Mouse (Mus musculus) embryonic fibroblast, embryonic 13.5 days (primary cell): ENCODE data around the gene Ank3.

Source experiments
- CTCF ChIP-seq: IDR thresholded peaks from 2 replicates; pipeline ENCODE4 v1.5.1; 2011; ENCODE audit warnings: mild to moderate bottlenecking, control low read depth, low read length, moderate library complexity, borderline replicate concordance; ENCODE audit not compliant: insufficient read depth
- POLR2A ChIP-seq: IDR thresholded peaks from 2 replicates; pipeline ENCODE4 v1.6.1; 2011; ENCODE audit warnings: low read depth, mild to moderate bottlenecking, control low read depth, low read length, moderate library complexity

DNA sequence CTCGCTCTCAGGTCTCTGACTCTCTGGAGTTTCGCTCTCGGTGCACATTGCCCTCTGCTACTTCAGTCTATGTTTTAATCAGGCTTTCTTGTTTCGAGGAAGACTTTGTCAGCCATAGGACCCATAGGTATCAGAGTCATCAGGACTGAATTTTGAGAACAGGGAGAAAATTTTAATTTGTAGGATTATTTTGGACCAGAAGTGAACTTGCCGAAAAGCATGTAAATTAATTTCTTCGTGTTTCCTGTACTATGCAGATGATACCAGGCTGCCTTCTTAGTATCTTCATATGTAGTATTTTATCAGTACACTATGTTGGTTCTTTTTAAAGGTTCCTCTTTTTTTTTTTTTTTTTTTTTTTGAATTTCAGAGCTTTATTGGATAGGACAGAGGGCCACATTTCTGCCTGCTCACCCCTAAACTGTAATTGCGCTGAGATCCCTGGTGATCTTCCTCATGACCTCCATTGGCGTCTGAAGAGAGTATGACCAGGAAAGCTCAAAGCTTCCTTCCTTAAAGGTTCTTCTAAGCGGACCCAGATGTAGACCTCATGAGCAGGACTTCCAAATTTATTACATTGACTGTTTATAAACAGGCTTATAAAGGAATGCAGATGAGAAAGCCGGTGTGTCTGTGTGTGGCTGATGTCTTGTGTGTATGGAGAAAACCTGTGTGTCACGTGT lies 551.8 kb downstream of the Ank3 start:
- no peak for TF ChIP-seq CTCF
- TF ChIP-seq POLR2A, result no peak
